Mouse (Mus musculus) stomach, embryonic 16.5 days (tissue): Measurements from ENCODE around the gene 2310022A10Rik. TPM values are rescaled to one million over a fixed set of nuclear protein-coding genes. Genes with fewer than 3 reads are reported as not detected.
A peak's percentile ranks its signal among the peaks of the same experiment; 100 is the strongest.

ENCODE experiments used
- ATAC-seq: fragments of 200-750 bp; cut with Nextera tagmentation; 2 replicates; pipeline ENCODE4 v1.8.0; 2017; ENCODE audit warnings: moderate number of reproducible peaks, moderate TSS enrichment; ENCODE audit not compliant: insufficient read depth, low FRiP score
- H3K27ac ChIP-seq: fragments of 300-500 bp; sonication (generic); 2 replicates; pipeline ENCODE4 v1.5.1; 2014; ENCODE audit warnings: low read length
- H3K27me3 ChIP-seq: fragments of 300-500 bp; sonication (generic); 2 replicates; pipeline ENCODE4 v1.6.1; 2014; ENCODE audit warnings: low read length, control low read depth, mixed read lengths; ENCODE audit not compliant: control insufficient read depth, insufficient read depth
- H3K36me3 ChIP-seq: fragments of 300-500 bp; sonication (generic); 2 replicates; pipeline ENCODE4 v1.6.1; 2014; ENCODE audit warnings: low read length; ENCODE audit not compliant: control insufficient read depth, insufficient read depth
- H3K4me1 ChIP-seq: fragments of 300-500 bp; sonication (generic); 2 replicates; pipeline ENCODE4 v1.6.1; 2014; ENCODE audit warnings: low read length, control low read depth, mixed read lengths; ENCODE audit not compliant: control insufficient read depth, insufficient read depth
- H3K4me2 ChIP-seq: fragments of 300-500 bp; sonication (generic); 2 replicates; pipeline ENCODE4 v1.6.1; 2014; ENCODE audit warnings: low read depth, low read length, mixed read lengths
- H3K4me3 ChIP-seq: fragments of 300-500 bp; sonication (generic); replicated peaks from 2 replicates; pipeline ENCODE4 v1.5.1; 2014; ENCODE audit warnings: mild to moderate bottlenecking, low read length
- H3K9ac ChIP-seq: fragments of 300-500 bp; sonication (generic); 2 replicates; pipeline ENCODE4 v1.6.1; 2014; ENCODE audit warnings: low read length
- H3K9me3 ChIP-seq: fragments of 300-500 bp; sonication (generic); replicated peaks from 2 replicates; pipeline ENCODE4 v1.6.1; 2016; ENCODE audit warnings: low read length, control low read depth; ENCODE audit not compliant: control insufficient read depth
- WGBS: fragments of 180-500 bp; shearing (Covaris S2); extraction: QIAGEN DNeasy Blood & Tissue Kit; methylation state at CpG from one replicate; pipeline ENCODE4 v1.1.7; 2014; 5-methylcytosine and 5-hydroxymethylcytosine counted together
- polyA plus RNA-seq: library from polyadenylated mRNA; unstranded; fragments of >200 nt; fragmentation: Nextera tagmentation; extraction: Ambion mirVana; gene quantifications from 2 replicates; pipeline ENCODE4 v1.2.1, GENCODE M21; 2015

Gene 2310022A10Rik
- polyA plus RNA-seq, 1 experiment from 2014 or later = 25.6 TPM

- Histone ChIP-seq H3K4me2 (no peak overlapping the region), H3K9ac (no peak overlapping the region), H3K4me3 (no peak overlapping the region), H3K27ac (peak overlapping the region; percentile 47; the same call in 1 of the 2 replicates), H3K27me3 (no peaks in the 10 kb centered on the region), H3K4me1 (no peaks in the 10 kb centered on the region), H3K9me3 (0 out of 2 replicates have a peak, but pooled peaks cover 5% of the 10 kb centered on the region), H3K36me3 (no peaks in the 10 kb centered on the region)
- 48% methylated on average over 1 of the region's 1 CpGs for whole genome bisulfite sequencing
- ATAC-seq = no peak
Measured at GRCm38 (mm10) chr7:27520599-27520998, 32.4 kb upstream of the 2310022A10Rik start.

DNA sequence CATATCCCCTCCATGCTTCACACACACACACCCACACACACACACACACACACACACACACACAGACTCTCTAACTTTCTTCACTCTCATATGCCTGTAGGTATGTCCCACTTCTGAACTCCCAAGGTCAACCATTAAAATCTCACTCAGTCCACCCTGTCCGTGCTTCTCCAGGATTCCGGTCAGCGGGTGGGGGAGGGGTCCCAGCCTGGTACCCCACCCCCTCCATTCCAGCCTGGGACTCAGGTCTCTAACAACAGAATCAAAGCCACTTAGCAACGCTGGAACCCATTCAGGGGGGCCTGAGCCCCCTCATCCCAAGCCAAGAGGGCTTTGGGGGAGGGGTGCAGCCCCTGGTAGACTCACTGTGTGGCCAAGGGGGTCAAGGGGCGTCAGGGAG is 30.1 kb upstream of the 2310022A10Rik start, which contains the start of gene Hipk4:
Gene Hipk4 (plus strand): TSS at position 301 of the 400 bp plus-strand sequence.
- Histone ChIP-seq H3K4me3 (no peak within 1 kb of the TSS), H3K9ac (no peak within 1 kb of the TSS), H3K27me3 (no peaks in the 10 kb centered on the region), H3K4me2 (no peak within 1 kb of the TSS), H3K4me1 (no peaks in the 10 kb centered on the region), H3K36me3 (no peaks in the 10 kb centered on the region), H3K27ac (no peak within 1 kb of the TSS), H3K9me3 (0 out of 2 replicates have a peak, but pooled peaks cover 5% of the 10 kb centered on the region)
- WGBS = 48% methylated on average over 5 of the region's 5 CpGs
- ATAC-seq = no peak

DNA sequence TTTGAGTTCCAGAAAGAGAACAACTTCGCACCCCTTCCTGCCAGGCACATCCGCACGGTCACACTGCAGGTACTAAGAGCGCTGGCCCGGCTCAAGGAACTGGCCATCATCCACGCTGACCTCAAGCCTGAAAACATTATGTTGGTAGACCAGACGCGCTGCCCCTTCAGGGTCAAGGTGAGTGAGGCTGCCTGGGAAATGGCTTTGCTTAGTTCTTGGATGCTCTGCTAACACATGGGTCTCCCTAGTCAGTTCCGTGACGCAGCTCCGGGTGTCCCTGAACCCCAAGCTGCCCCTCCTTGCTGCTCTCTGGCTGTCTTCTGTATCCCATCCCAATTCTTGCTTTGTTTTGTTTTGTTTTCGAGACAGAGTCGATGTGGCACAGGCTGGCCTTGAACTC is 29.2 kb upstream of the 2310022A10Rik start:
- ATAC-seq = no peak
- H3K9ac ChIP-seq = no peak overlapping the region
- 0 out of 2 replicates have a peak, but pooled peaks cover 5% of the 10 kb centered on the region for H3K9me3 ChIP-seq
- 91% methylated on average over 13 of the region's 13 CpGs for WGBS
- no peak overlapping the region for H3K27ac ChIP-seq
- H3K27me3 ChIP-seq = no peaks in the 10 kb centered on the region
- no peak overlapping the region for H3K4me2 ChIP-seq
- H3K36me3 ChIP-seq = no peaks in the 10 kb centered on the region
- H3K4me1 ChIP-seq = no peaks in the 10 kb centered on the region
- H3K4me3 ChIP-seq = no peak overlapping the region

GRCm38 (mm10) chr7:27526039-27526827 is 26.8 kb upstream of the 2310022A10Rik start:
- WGBS = 20% methylated on average over 10 of the region's 10 CpGs
- ATAC-seq = peak; percentile 79; the same call in 1 of the 2 replicates
- Histone ChIP-seq H3K27me3 (no peaks in the 10 kb centered on the region), H3K4me2 (no peak overlapping the region), H3K4me3 (no peak overlapping the region), H3K9ac (no peak overlapping the region), H3K36me3 (no peaks in the 10 kb centered on the region), H3K27ac (no peak overlapping the region), H3K9me3 (no peaks in the 10 kb centered on the region), H3K4me1 (no peaks in the 10 kb centered on the region)

DNA sequence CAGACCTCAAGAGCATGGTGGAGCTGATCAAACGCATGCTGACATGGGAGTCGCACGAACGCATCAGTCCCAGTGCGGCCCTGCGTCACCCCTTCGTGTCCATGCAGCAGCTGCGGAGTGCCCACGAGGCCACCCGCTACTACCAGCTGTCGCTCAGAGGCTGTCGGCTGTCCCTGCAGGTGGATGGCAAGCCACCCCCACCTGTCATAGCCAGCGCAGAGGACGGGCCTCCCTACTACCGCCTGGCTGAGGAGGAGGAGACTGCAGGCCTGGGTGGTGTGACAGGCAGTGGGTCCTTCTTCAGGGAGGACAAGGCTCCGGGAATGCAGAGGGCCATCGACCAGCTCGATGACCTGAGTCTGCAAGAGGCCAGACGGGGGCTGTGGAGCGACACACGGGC is 24.0 kb upstream of the 2310022A10Rik start:
- no peaks in the 10 kb centered on the region for H3K4me1 ChIP-seq
- H3K9ac ChIP-seq = no peak overlapping the region
- no peaks in the 10 kb centered on the region for H3K9me3 ChIP-seq
- ATAC-seq = no peak
- H3K4me2 ChIP-seq = no peak overlapping the region
- WGBS = 83% methylated on average over 21 of the region's 21 CpGs
- no peaks in the 10 kb centered on the region for H3K27me3 ChIP-seq
- no peak overlapping the region for H3K27ac ChIP-seq
- no peak overlapping the region for H3K4me3 ChIP-seq
- 0 out of 2 replicates have a peak, but pooled peaks cover 3% of the 10 kb centered on the region for H3K36me3 ChIP-seq

DNA sequence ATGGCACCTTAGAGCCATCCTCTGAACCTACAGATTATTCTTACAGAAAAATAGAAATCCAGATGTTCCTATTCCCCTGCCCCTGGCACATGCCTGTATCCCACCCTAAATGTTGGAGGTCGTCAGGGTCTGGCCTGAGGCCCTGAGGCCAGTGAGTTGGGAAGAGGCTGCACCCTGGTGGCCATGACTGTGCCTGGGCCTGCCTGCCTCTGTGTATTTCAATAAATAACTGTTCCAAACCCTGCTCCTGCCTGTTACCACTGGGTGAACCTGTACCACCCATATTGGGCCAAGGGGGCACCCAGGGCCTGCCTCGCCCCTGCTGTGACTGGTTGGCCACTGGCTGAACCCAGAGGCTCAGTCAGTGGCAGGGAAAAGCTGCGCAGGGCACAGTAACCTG is 22.1 kb upstream of the 2310022A10Rik start:
- H3K4me1 ChIP-seq = no peaks in the 10 kb centered on the region
- no peak overlapping the region for H3K27ac ChIP-seq
- no peak for ATAC-seq
- no peaks in the 10 kb centered on the region for H3K9me3 ChIP-seq
- H3K4me3 ChIP-seq = no peak overlapping the region
- 83% methylated on average over 3 of the region's 3 CpGs for WGBS
- 0 out of 2 replicates have a peak, but pooled peaks cover 8% of the 10 kb centered on the region for H3K36me3 ChIP-seq
- H3K9ac ChIP-seq = no peak overlapping the region
- H3K4me2 ChIP-seq = no peak overlapping the region
- no peaks in the 10 kb centered on the region for H3K27me3 ChIP-seq

DNA sequence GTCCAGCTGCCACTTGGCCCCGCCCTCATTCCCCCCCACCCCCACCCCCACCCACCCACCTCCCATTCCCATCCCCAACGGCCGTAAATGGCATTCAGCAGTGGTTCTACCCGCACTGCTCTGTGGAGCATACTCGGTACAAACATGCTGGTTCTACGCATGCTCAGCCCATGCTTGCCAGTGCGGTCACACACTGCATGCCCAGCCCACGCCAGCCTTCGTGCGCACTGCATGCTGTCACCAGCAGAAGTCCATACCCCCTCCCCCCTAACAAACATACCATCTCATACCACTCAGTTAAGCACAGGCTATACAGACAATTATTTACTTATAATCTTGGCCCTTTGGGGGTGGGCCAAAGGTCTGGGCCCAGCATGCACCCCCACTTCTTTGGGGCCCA is 21.3 kb upstream of the 2310022A10Rik start:
- no peak for ATAC-seq
- H3K4me2 ChIP-seq = no peak overlapping the region
- 0 out of 2 replicates have a peak, but pooled peaks cover 13% of the 10 kb centered on the region for H3K36me3 ChIP-seq
- H3K27me3 ChIP-seq = no peaks in the 10 kb centered on the region
- WGBS = 83% methylated on average over 10 of the region's 10 CpGs
- H3K9me3 ChIP-seq = no peaks in the 10 kb centered on the region
- no peak overlapping the region for H3K9ac ChIP-seq
- no peak overlapping the region for H3K4me3 ChIP-seq
- H3K27ac ChIP-seq = no peak overlapping the region
- H3K4me1 ChIP-seq = no peaks in the 10 kb centered on the region

DNA sequence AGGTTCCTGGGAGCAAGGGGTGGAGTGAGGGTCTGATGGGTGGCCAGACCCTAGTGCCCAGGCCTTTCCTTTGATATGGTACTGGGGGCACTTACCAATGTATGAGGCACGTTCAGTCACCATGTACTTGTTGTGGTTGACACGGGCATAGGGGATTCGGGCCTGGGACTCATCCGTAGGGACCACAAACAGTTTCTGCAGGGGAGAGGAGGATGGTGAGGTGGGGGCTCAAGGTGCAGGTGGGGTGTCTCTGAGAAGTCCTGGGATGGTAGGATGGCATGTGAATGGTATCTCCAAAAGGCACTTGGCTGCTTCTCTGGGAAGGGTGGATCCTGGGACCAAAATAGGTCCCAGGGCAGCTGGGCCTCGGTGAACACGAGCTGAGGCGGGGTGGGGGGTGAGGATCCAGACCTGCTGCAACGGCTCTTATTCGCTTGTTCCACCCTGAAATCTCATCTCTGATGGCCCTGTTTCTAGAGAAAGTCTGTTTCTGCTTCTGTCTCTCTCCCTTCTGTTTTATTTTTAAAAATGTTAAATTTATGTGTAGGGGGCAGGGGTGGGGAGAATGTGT is 20.5 kb upstream of the 2310022A10Rik start:
- ATAC-seq = no peak
- 88% methylated on average over 9 of the region's 9 CpGs for WGBS
- no peak overlapping the region for H3K27ac ChIP-seq
- no peaks in the 10 kb centered on the region for H3K9me3 ChIP-seq
- H3K36me3 ChIP-seq = 0 out of 2 replicates have a peak, but pooled peaks cover 13% of the 10 kb centered on the region
- no peaks in the 10 kb centered on the region for H3K27me3 ChIP-seq
- H3K9ac ChIP-seq = no peak overlapping the region
- no peak overlapping the region for H3K4me3 ChIP-seq
- no peaks in the 10 kb centered on the region for H3K4me1 ChIP-seq
- H3K4me2 ChIP-seq = no peak overlapping the region

GRCm38 (mm10) chr7:27535386-27535785 is 17.6 kb upstream of the 2310022A10Rik start:
- Histone ChIP-seq H3K9ac (no peak overlapping the region), H3K27ac (no peak overlapping the region), H3K27me3 (no peaks in the 10 kb centered on the region), H3K4me2 (no peak overlapping the region), H3K4me1 (no peaks in the 10 kb centered on the region), H3K4me3 (no peak overlapping the region), H3K9me3 (no peaks in the 10 kb centered on the region), H3K36me3 (0 out of 2 replicates have a peak, but pooled peaks cover 13% of the 10 kb centered on the region)
- no peak for ATAC-seq
- WGBS = 70% methylated on average over 2 of the region's 2 CpGs
